Mouse (Mus musculus) liver, postnatal 0 days (tissue): ENCODE data around the gene Gm438.

Source experiments
- CTCF ChIP-seq: sonication (generic); IDR thresholded peaks from 2 replicates; pipeline ENCODE4 v1.5.1; 2016; ENCODE audit warnings: antibody characterized with exemption, low read depth
- EP300 ChIP-seq: IDR thresholded peaks from 2 replicates; pipeline ENCODE4 v1.6.1; 2016; ENCODE audit warnings: antibody characterized with exemption, low read depth, mild to moderate bottlenecking

GRCm38 (mm10) chr4:144786483-144786882, at the start of gene Gm438:
- TF ChIP-seq CTCF, result no peak
- no peak for TF ChIP-seq EP300
